Mouse (Mus musculus) erythroblast, embryonic 14.5 days (primary cell): Measurements from ENCODE around the gene Foxn3.

Source experiments
- GATA1 ChIP-seq: IDR thresholded peaks from 2 replicates; pipeline ENCODE4 v1.6.1; 2012; ENCODE audit warnings: low read length, inconsistent platforms, mixed read lengths
- TAL1 ChIP-seq: IDR thresholded peaks from 3 replicates; pipeline ENCODE4 v1.6.1; 2012; ENCODE audit warnings: low read length, inconsistent platforms, mixed read lengths

- no peak for TF ChIP-seq TAL1
- TF ChIP-seq GATA1: no peak
Measured at GRCm38 (mm10) chr12:99381317-99381716, 182.1 kb downstream of the Foxn3 start.
